Mouse (Mus musculus) liver (tissue): ENCODE results near the gene Dynlrb2.

Experiments used
- DNase-seq: peaks from one replicate; pipeline ENCODE4 v3.0.0-alpha.2; 2020; ENCODE audit warnings: mixed read lengths

The Dynlrb2 gene

GRCm38 (mm10) chr8:116542842-116543241 is 38.1 kb downstream of the Dynlrb2 start:
- no peak for DNase-seq

GRCm38 (mm10) chr8:116543366-116543765 is 38.6 kb downstream of the Dynlrb2 start:
- no peak for DNase-seq

- no peak for DNase-seq
Measured at GRCm38 (mm10) chr8:116552255-116552654, 47.5 kb downstream of the Dynlrb2 start.

GRCm38 (mm10) chr8:116552778-116553177 is 48.0 kb downstream of the Dynlrb2 start:
- DNase-seq, result no peak
